ENCODE assay signal across 20 mouse cellular contexts in the genomic region with DNA sequence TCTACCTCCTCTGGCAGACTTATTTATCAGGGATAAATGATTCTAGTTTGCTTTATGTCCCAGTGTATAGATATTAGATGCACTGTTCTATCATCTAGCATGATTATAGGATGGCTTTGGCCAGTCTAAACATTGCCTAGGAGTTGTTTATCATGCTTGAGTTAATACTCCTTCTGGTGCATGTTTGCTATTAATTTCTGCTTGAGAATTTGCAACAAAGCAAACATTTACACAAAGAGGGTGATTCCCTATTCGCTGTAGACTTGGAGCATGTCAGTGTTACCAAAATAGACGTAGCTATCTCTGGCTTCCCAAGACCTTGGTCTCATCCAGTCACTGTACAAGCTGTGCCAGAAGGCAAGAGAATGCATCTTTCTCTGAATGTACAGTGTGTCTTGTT.
A peak's percentile ranks its signal among the peaks of the same experiment; 100 is the strongest.
DNase-seq lines count a peak whose midpoint lies in the region; ATAC-seq and TF ChIP-seq lines count a peak whose summit lies in the region.
"Had no signal": no experiment of that assay in that cellular context is flagged by ENCODE, and none has a peak within 500 bp of the region (broad histone marks: within the 10 kb centered on the region; RNA-seq: fewer than 3 reads in every experiment).

No protein-coding gene starts in this region.

- H3K9me3 ChIP-seq in liver, postnatal 0 days (ENCODE audit: low read length), result no peaks in the 10 kb centered on the region
- no peaks in the 10 kb centered on the region for H3K9me3 ChIP-seq in liver, embryonic 12.5 days (replicated peaks)
- H3K9me3 ChIP-seq in embryonic facial prominence, embryonic 10.5 days, result no peaks in the 10 kb centered on the region
- H3K9me3 ChIP-seq: heart, embryonic 15.5 days; limb, embryonic 13.5 days had no signal

- in situ Hi-C loops in Patski (cut with MboI; ENCODE audit: low pct_unique_long_range_greater_than_20kb), result no loop called here

- DNase-seq in adrenal gland, adult (ENCODE audit: inconsistent age in 2 of 2, low spot score in 1 of 2), result peak; percentile 20 to 65
- DNase-seq in adrenal gland, postnatal 36 days, result no peak
- no peak for DNase-seq in liver, postnatal 0 days
- no peak for DNase-seq in Patski (ENCODE audit: low read depth, low spot score)
- peak; percentile 44 for DNase-seq in lung, postnatal 36 days
- no peak for DNase-seq in urinary bladder, postnatal 25 days (ENCODE audit: low spot score)
- DNase-seq in embryonic facial prominence, embryonic 10.5 days (ENCODE audit: low spot score), result no peak
- DNase-seq: cerebellum, adult 2 months; cerebellum, postnatal 25 days; gastrocnemius, postnatal 14 days; kidney, adult 11 months; kidney, postnatal 4 days; thymus, adult 2 months; thymus, postnatal 36 days had no signal

- peak; percentile 60 for ATAC-seq in liver, postnatal 0 days
- no peak for ATAC-seq in liver, embryonic 12.5 days
- ATAC-seq in Patski, result peak; percentile 2
- ATAC-seq: forebrain, embryonic 14.5 days had no signal

- H3K27me3 ChIP-seq in liver, postnatal 0 days (ENCODE audit: insufficient read depth, low read length), result no peaks in the 10 kb centered on the region
- no peaks in the 10 kb centered on the region for H3K27me3 ChIP-seq in liver, embryonic 12.5 days (replicated peaks)
- H3K27me3 ChIP-seq in Patski, result no peaks in the 10 kb centered on the region
- no peaks in the 10 kb centered on the region for H3K27me3 ChIP-seq in embryonic facial prominence, embryonic 10.5 days (replicated peaks; ENCODE audit: low read depth, poor library complexity, severe bottlenecking)
- H3K27me3 ChIP-seq: CH12.LX; heart, embryonic 15.5 days; limb, embryonic 13.5 days had no signal

- no peak overlapping the region for H3K9ac ChIP-seq in liver, postnatal 0 days (replicated peaks)
- no peak overlapping the region for H3K9ac ChIP-seq in liver, embryonic 12.5 days
- H3K9ac ChIP-seq: heart, embryonic 15.5 days; limb, embryonic 13.5 days; liver, embryonic 14.5 days had no signal

- H3K4me1 ChIP-seq in liver, postnatal 0 days (ENCODE audit: insufficient read depth), result 0 out of 2 replicates have a peak, but pooled peaks cover 2% of the 10 kb centered on the region
- no peaks in the 10 kb centered on the region for H3K4me1 ChIP-seq in liver, embryonic 12.5 days
- H3K4me1 ChIP-seq in embryonic facial prominence, embryonic 10.5 days, result peaks cover 6% of the 10 kb centered on the region; the same call in 1 of the 2 replicates
- H3K4me1 ChIP-seq: heart, embryonic 15.5 days had no signal

- H3K4me3 ChIP-seq in liver, postnatal 0 days (ENCODE audit: low read depth, low read length), result no peak overlapping the region
- no peak overlapping the region for H3K4me3 ChIP-seq in liver, embryonic 12.5 days
- no peak overlapping the region for H3K4me3 ChIP-seq in embryonic facial prominence, embryonic 10.5 days
- H3K4me3 ChIP-seq: heart, embryonic 15.5 days; limb, embryonic 13.5 days had no signal

- CTCF ChIA-PET in Patski (lab: Charles Lee), result interaction anchor here (1.4 to 2.3 kb wide), 2 partner anchors 10 to 35 kb away, joined by 3 to 5 read pairs; no protein-coding TSS in a partner anchor

- no peak for TF ChIP-seq CTCF in liver, postnatal 0 days (IDR thresholded peaks at IDR 0.05; ENCODE audit: low read depth)
- TF ChIP-seq CTCF in Patski (IDR thresholded peaks at IDR 0.05), result no peak

- TF ChIP-seq EP300 in liver, postnatal 0 days (IDR thresholded peaks at IDR 0.05; ENCODE audit: low read depth), result no peak

- POLR2A ChIA-PET in Patski (lab: Charles Lee), result no interaction called here

- no peaks in the 10 kb centered on the region for H3K36me3 ChIP-seq in liver, postnatal 0 days (replicated peaks; ENCODE audit: insufficient read depth, low read length)
- no peaks in the 10 kb centered on the region for H3K36me3 ChIP-seq in liver, embryonic 12.5 days
- no peaks in the 10 kb centered on the region for H3K36me3 ChIP-seq in embryonic facial prominence, embryonic 10.5 days (replicated peaks)
- H3K36me3 ChIP-seq: heart, embryonic 15.5 days; limb, embryonic 13.5 days had no signal

- H3K4me2 ChIP-seq in liver, postnatal 0 days (ENCODE audit: low read depth, low read length), result peak overlapping the region; percentile 38; the same call in 1 of the 2 replicates
- H3K4me2 ChIP-seq in liver, embryonic 12.5 days, result no peak overlapping the region
- H3K4me2 ChIP-seq: heart, embryonic 15.5 days; limb, embryonic 13.5 days had no signal

- peak overlapping the region; percentile 97 for H3K27ac ChIP-seq in liver, postnatal 0 days (ENCODE audit: low read depth)
- H3K27ac ChIP-seq in liver, embryonic 12.5 days, result no peak overlapping the region
- no peak overlapping the region for H3K27ac ChIP-seq in embryonic facial prominence, embryonic 10.5 days (replicated peaks)
- H3K27ac ChIP-seq: heart, embryonic 15.5 days; limb, embryonic 13.5 days; liver, embryonic 14.5 days had no signal

- 43% methylated on average over 2 of the region's 2 CpGs for WGBS in liver, postnatal 0 days (ENCODE audit: insufficient replicate concordance)
- WGBS in liver, embryonic 12.5 days (ENCODE audit: insufficient replicate concordance), result 55% methylated on average over 2 of the region's 2 CpGs
- 84% methylated on average over 2 of the region's 2 CpGs for WGBS in embryonic facial prominence, embryonic 10.5 days

Comparison
In these comparisons a context has a peak if more than half of its experiments do, and no peak if none do; other contexts are left out.
1. DNase-seq: peak in adrenal gland, adult (2 of 2) and lung, postnatal 36 days (single experiment); none in adrenal gland, postnatal 36 days (0 of 2), liver, postnatal 0 days (single experiment), Patski (single experiment), urinary bladder, postnatal 25 days (single experiment) and embryonic facial prominence, embryonic 10.5 days (single experiment).